Mouse (Mus musculus) spleen, adult 18-20 months (tissue): Measurements from ENCODE around the gene Csnk2a2.

Source experiments
- DNase-seq, 2 experiments: peaks; one replicate each; pipeline ENCODE4 v3.0.0; 2022; ENCODE audit warnings: mixed read lengths in 2 of 2

Gene Csnk2a2

DNA sequence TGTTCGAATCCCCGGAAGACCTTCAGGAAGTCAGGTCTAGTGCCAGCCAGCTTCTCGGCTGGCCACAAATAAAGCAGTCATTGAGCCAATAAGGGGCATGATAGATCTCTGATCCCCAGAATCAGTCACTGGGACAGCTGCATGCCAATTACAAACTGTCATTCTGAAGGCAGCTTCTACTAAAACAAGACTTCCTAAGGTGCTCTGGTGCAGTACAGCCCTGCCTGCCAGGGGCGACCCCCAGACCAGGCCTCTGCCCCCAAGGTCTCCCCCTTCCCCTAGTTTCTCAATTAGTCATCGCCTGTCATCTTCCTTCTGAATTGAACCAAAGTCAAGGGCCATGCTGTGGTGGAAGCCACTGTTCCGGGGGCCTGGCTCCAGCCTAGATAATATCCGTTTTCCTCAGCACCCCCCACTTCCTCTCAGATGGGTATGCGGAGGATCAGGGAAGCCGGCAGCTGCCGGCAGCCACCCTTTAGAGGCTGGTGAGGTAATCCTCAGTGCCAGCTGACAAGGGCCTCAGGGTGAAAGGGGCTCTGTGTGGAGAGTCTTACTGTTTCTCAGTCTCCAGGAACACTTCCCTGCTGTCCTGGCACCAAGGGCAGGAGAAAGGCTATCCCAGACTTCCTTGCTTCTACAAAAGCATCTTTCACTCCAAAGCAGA lies 78.4 kb downstream of the Csnk2a2 start:
- no peak for DNase-seq

DNA sequence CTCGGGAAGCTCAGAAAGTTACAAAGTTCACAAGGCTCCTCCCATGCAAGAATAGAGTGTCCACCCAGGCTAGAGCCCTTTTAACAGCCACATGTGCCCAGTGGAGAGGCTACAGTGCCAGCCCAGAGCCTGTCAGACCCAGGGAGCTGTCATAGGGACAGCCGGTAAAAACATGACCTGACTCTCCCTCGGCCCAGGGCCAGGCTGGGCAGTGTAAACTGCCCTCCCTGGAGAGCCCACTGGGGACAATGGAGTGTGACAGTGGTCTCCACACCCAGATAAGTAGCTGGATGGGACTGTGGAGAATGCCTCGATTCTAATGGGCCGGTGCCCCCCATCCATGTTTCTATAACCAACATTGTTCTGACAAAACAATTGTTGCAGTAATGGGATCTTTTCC lies 80.3 kb downstream of the Csnk2a2 start:
- no peak for DNase-seq

DNA sequence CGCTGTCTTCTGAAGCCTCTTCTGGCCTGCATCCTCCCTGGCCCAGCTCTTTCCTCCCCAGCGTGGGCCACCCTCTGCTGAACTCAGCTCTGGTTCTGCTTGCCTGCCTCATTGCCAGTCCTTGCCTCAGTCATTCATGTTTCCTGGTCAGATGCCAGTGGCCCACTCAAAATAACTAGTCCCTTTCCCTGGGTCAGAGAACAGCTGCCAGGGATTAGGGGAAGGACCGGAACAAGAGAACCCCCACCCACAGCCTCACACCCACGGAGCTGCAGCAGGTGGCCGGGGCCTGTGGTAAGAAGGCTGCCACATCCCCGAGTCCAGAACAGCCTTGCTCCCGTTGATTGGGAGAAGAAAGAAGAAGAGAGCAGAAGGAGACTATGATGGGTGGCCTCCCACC lies 88.7 kb downstream of the Csnk2a2 start:
- DNase-seq: no peak

DNA sequence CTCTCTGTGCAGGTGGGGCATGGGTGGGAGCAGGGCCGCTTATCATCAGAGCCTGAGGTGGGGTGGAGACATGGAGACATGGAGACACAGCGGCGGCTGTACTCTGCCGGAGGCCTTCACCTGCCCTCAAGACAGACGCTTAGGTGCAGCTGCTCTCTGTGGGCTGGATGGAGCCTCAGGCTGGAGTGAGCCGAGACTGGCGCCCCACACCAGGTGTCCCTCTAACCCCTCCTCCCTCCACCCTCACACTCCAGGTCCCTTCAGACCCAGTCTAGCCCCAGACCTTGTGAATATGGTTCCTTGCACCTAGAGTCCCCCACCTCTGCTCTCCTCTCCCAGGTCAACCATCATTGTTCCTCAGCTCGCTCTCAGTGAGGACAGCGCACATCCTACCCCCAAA lies 90.7 kb downstream of the Csnk2a2 start:
- no peak for DNase-seq

DNA sequence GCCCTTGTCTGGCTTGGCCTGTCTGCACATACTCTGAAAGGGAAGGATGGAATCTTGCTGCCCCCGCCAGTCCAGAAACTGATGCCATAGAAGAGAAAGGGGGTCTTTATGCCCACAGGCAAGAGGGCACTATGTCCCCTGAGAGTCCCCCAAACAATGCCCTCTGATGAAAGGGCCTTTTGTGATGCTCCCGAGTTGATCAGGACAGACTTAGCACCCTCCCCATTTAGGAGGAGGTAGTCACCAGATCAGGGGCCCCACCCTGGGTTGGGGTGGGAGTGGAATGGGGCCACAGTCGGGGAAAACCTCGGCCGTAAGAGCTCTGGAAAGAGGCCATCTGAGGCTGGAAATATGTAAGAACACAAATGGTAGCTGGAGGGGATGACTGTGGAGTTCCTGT lies 92.6 kb downstream of the Csnk2a2 start:
- DNase-seq: no peak

DNA sequence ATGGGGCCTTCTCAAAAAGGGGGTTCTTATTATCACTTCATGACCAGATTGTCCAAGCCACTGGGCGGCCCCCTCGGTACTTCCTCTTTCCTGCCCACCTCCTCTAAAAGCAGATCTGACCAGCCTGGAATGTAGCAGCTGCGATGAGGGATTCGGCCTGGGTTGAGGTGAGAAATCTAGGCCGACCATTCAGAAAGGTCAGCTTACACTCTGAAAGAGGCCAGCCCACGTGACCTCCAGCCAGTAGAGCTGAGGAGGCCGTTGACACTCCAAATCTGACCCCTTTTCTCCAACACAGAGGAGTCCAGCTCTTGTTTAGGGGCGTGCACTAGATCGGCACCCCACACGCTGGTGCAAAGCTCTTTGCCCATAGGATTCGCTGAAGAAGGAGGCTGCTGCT lies 93.1 kb downstream of the Csnk2a2 start:
- no peak for DNase-seq
